Mouse (Mus musculus) embryonic fibroblast, embryonic 13.5 days (primary cell): ENCODE data around the gene Ykt6. TPM values are rescaled to one million over a fixed set of nuclear protein-coding genes. Genes with fewer than 3 reads are reported as not detected.

ENCODE experiments used
- H3K27ac ChIP-seq: 2 replicates; pipeline ENCODE4 v1.5.1; 2012; ENCODE audit warnings: low read length, control low read depth, inconsistent platforms; ENCODE audit not compliant: insufficient read depth
- H3K4me1 ChIP-seq: 2 replicates; pipeline ENCODE4 v1.6.1; 2011; ENCODE audit warnings: low read length; ENCODE audit not compliant: control insufficient read depth, insufficient read depth
- H3K4me3 ChIP-seq: 2 replicates; pipeline ENCODE4 v1.5.1; 2011; ENCODE audit warnings: mild to moderate bottlenecking, control low read depth, low read length; ENCODE audit not compliant: insufficient read depth
- CTCF ChIP-seq: IDR thresholded peaks from 2 replicates; pipeline ENCODE4 v1.5.1; 2011; ENCODE audit warnings: mild to moderate bottlenecking, control low read depth, low read length, moderate library complexity, borderline replicate concordance; ENCODE audit not compliant: insufficient read depth
- POLR2A ChIP-seq: IDR thresholded peaks from 2 replicates; pipeline ENCODE4 v1.6.1; 2011; ENCODE audit warnings: low read depth, mild to moderate bottlenecking, control low read depth, low read length, moderate library complexity
- polyA plus RNA-seq: library from polyadenylated mRNA; stranded (reverse); fragments of >200 nt; gene quantifications from 2 replicates; pipeline ENCODE4 v1.2.4, GENCODE M21; 2011; ENCODE audit warnings: low read depth; ENCODE audit not compliant: missing spikeins, insufficient read length

Gene Ykt6
- polyA plus RNA-seq, 1 experiment, result 114 TPM

GRCm38 (mm10) chr11:6016797-6017395 is 61.4 kb downstream of the Ykt6 start:
- Histone ChIP-seq H3K27ac (no peak overlapping the region), H3K4me1 (no peaks in the 10 kb centered on the region), H3K4me3 (no peak overlapping the region)
- TF ChIP-seq CTCF (no peak), POLR2A (no peak)

Other genes with a start within 250 kb of the Ykt6 start
- 40.2 and 41.9 TPM in 2 replicates for gene Mrps24, start 240.0 kb upstream of the Ykt6 start, polyA plus RNA-seq
- 18.5 and 19.7 TPM in 2 replicates for gene Urgcp, start 193.3 kb upstream of the Ykt6 start, polyA plus RNA-seq
- 46.0 and 48.4 TPM in 2 replicates for gene Dbnl, start 167.2 kb upstream of the Ykt6 start, polyA plus RNA-seq
- gene Pgam2, start 152.0 kb upstream of the Ykt6 start, polyA plus RNA-seq, result 2.8 TPM in 1 of 2 replicates, not detected in the other
- 9.9 and 13.0 TPM in 2 replicates for gene Polm, start 117.7 kb upstream of the Ykt6 start, polyA plus RNA-seq
- gene Aebp1, start 93.7 kb upstream of the Ykt6 start, polyA plus RNA-seq, result 372 and 444 TPM in 2 replicates
- gene Pold2, start 77.4 kb upstream of the Ykt6 start, polyA plus RNA-seq, result 23.2 and 31.7 TPM in 2 replicates
- not detected in 2 replicates for gene Myl7, start 56.9 kb upstream of the Ykt6 start, polyA plus RNA-seq
- 0.30 TPM in 1 of 2 replicates, not detected in the other for gene Gck, start 5.6 kb upstream of the Ykt6 start, polyA plus RNA-seq
- gene Camk2b, start 110.7 kb downstream of the Ykt6 start, polyA plus RNA-seq, result 0.78 and 0.97 TPM in 2 replicates
- 0.30 TPM in 1 of 2 replicates, not detected in the other for gene A730071L15Rik, start 244.3 kb downstream of the Ykt6 start, polyA plus RNA-seq
- gene Nudcd3, start 244.7 kb downstream of the Ykt6 start, polyA plus RNA-seq, result 37.9 and 40.5 TPM in 2 replicates